Mouse (Mus musculus): ENCODE measurements around the gene Gm13290. TPM values are rescaled to one million over a fixed set of nuclear protein-coding genes. Genes with fewer than 3 reads are reported as not detected.
"Not testable (repeated sequence)": the region's sequence is repeated elsewhere in the genome, so short reads cannot be mapped to it uniquely, and the experiment has no call there.

Gm13290 gene
- total and polyA plus RNA-seq, 3 experiments = not detected

DNA sequence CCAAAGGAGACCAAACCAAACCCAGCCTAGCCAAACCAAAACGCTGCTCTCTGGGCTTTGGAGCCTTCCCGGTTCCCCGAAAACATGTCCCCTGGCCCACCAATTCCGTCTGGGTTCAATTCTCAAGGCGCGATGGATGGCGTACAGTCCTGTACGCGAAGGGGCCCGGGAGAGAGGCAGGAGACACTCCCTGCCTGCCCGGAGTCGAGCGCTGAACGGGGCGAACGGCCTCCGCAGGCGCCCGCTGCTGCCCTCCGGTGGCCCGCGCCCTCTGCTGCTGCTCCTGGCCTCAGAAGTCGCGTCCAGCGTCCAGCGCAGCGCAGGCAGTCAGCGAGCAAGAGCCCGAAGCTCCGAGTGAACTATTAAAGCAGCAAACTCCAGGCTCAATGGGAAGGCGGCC, 8.7 kb downstream of the Gm13290 start:
- H3K27ac ChIP-seq; H3K4me1 ChIP-seq (ENCODE audit: control insufficient read depth, insufficient read depth, low read length); intact Hi-C loops (cut with DNase I); H3K4me3 ChIP-seq; H3K79me2 ChIP-seq (replicated peaks; ENCODE audit: control insufficient read depth, insufficient read depth, low read length); H3K36me3 ChIP-seq (ENCODE audit: control insufficient read depth, insufficient read depth, low read length); H3K27me3 ChIP-seq (ENCODE audit: control insufficient read depth, insufficient read depth, low read length): not testable (repeated sequence)
- peak in 1 of 2 experiments; percentile 56 for DNase-seq
- peak; percentile 28; the same call in 1 of the 2 replicates for TF ChIP-seq CTCF (IDR thresholded peaks at IDR 0.05)
- 0% methylated on average over 11 of the region's 31 CpGs for WGBS
- peak overlapping the region; percentile 60 for H3K9ac ChIP-seq (ENCODE audit: low read depth, low read length)

DNA sequence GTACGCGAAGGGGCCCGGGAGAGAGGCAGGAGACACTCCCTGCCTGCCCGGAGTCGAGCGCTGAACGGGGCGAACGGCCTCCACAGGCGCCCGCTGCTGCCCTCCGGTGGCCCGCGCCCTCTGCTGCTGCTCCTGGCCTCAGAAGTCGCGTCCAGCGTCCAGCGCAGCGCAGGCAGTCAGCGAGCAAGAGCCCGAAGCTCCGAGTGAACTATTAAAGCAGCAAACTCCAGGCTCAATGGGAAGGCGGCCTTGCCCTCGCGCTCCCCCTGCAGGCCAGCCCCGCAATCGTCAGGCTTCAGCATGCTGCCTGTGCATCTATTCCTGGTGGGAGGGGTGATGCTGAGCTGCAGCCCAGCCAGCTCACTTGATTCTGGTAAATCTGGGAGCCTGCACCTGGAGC, 11.8 kb downstream of the Gm13290 start, which contains the start of gene Gm13276:
Gm13276 (plus strand) TSS at position 301 of the 400 bp plus-strand sequence.
- H3K27ac ChIP-seq; H3K9ac ChIP-seq (ENCODE audit: low read depth, low read length); H3K36me3 ChIP-seq (ENCODE audit: control insufficient read depth, insufficient read depth, low read length); H3K4me1 ChIP-seq (ENCODE audit: control insufficient read depth, insufficient read depth, low read length); H3K27me3 ChIP-seq (ENCODE audit: control insufficient read depth, insufficient read depth, low read length); H3K4me3 ChIP-seq; intact Hi-C loops (cut with DNase I); H3K79me2 ChIP-seq (replicated peaks; ENCODE audit: control insufficient read depth, insufficient read depth, low read length); DNase-seq: not testable (repeated sequence)
- no CpG with 5 or more reads among the region's 27 CpGs for WGBS

DNA sequence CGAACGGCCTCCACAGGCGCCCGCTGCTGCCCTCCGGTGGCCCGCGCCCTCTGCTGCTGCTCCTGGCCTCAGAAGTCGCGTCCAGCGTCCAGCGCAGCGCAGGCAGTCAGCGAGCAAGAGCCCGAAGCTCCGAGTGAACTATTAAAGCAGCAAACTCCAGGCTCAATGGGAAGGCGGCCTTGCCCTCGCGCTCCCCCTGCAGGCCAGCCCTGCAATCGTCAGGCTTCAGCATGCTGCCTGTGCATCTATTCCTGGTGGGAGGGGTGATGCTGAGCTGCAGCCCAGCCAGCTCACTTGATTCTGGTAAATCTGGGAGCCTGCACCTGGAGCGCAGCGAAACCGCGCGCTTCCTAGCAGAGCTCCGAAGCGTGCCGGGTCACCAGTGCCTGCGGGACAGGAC, 14.8 kb downstream of the Gm13290 start, which contains the start of gene Gm13277:
Gm13277 (plus strand) TSS at position 231 of the 400 bp plus-strand sequence.
- peak; percentile 52 for TF ChIP-seq CTCF (IDR thresholded peaks at IDR 0.05)
- WGBS = 0% methylated on average over 5 of the region's 28 CpGs
- H3K79me2 ChIP-seq (replicated peaks; ENCODE audit: control insufficient read depth, insufficient read depth, low read length); H3K27ac ChIP-seq; intact Hi-C loops (cut with DNase I); H3K27me3 ChIP-seq (ENCODE audit: control insufficient read depth, insufficient read depth, low read length); H3K36me3 ChIP-seq (ENCODE audit: control insufficient read depth, insufficient read depth, low read length); H3K4me1 ChIP-seq (ENCODE audit: control insufficient read depth, insufficient read depth, low read length); H3K4me3 ChIP-seq; H3K9ac ChIP-seq (ENCODE audit: low read depth, low read length): not testable (repeated sequence)
- peak; percentile 68 to 78 for DNase-seq

DNA sequence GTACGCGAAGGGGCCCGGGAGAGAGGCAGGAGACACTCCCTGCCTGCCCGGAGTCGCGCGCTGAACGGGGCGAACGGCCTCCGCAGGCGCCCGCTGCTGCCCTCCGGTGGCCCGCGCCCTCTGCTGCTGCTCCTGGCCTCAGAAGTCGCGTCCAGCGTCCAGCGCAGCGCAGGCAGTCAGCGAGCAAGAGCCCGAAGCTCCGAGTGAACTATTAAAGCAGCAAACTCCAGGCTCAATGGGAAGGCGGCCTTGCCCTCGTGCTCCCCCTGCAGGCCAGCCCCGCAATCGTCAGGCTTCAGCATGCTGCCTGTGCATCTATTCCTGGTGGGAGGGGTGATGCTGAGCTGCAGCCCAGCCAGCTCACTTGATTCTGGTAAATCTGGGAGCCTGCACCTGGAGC, 17.6 kb downstream of the Gm13290 start, which contains the start of gene Gm13278:
Gm13278 (plus strand) TSS at position 301 of the 400 bp plus-strand sequence.
- DNase-seq; H3K27me3 ChIP-seq (ENCODE audit: control insufficient read depth, insufficient read depth, low read length); H3K4me1 ChIP-seq (ENCODE audit: control insufficient read depth, insufficient read depth, low read length); H3K9ac ChIP-seq (ENCODE audit: low read depth, low read length); H3K27ac ChIP-seq; H3K4me3 ChIP-seq; H3K36me3 ChIP-seq (ENCODE audit: control insufficient read depth, insufficient read depth, low read length); H3K79me2 ChIP-seq (replicated peaks; ENCODE audit: control insufficient read depth, insufficient read depth, low read length); intact Hi-C loops (cut with DNase I): not testable (repeated sequence)
- WGBS = no CpG with 5 or more reads among the region's 28 CpGs

DNA sequence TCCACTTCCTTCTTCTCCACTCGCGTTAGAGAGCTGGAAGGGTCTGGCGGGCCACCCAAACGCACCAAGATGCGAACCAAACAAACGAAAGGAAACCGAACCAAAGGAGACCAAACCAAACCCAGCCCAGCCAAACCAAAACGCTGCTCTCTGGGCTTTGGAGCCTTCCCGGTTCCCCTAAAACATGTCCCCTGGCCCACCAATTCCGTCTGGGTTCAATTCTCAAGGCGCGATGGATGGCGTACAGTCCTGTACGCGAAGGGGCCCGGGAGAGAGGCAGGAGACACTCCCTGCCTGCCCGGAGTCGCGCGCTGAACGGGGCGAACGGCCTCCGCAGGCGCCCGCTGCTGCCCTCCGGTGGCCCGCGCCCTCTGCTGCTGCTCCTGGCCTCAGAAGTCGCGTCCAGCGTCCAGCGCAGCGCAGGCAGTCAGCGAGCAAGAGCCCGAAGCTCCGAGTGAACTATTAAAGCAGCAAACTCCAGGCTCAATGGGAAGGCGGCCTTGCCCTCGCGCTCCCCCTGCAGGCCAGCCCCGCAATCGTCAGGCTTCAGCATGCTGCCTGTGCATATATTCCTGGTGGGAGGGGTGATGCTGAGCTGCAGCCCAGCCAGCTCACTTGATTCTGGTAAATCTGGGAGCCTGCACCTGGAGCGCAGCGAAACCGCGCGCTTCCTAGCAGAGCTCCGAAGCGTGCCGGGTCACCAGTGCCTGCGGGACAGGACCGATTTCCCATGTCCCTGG, 20.5 kb downstream of the Gm13290 start, which contains the start of gene Gm13275:
Gm13275 (plus strand) TSS at position 552 of the 740 bp plus-strand sequence.
- H3K4me1 ChIP-seq (ENCODE audit: control insufficient read depth, insufficient read depth, low read length); H3K79me2 ChIP-seq (replicated peaks; ENCODE audit: control insufficient read depth, insufficient read depth, low read length); H3K9ac ChIP-seq (ENCODE audit: low read depth, low read length); intact Hi-C loops (cut with DNase I); H3K27me3 ChIP-seq (ENCODE audit: control insufficient read depth, insufficient read depth, low read length); H3K36me3 ChIP-seq (ENCODE audit: control insufficient read depth, insufficient read depth, low read length): not testable (repeated sequence)
- peak; percentile 73 to 89 for DNase-seq
- Histone ChIP-seq H3K27ac (peak within 1 kb of the TSS; percentile 10), H3K4me3 (peak within 1 kb of the TSS; percentile 16)
- TF ChIP-seq CTCF (IDR thresholded peaks at IDR 0.05) = peak; percentile 50
- under 1% methylated on average over 19 of the region's 52 CpGs for WGBS

DNA sequence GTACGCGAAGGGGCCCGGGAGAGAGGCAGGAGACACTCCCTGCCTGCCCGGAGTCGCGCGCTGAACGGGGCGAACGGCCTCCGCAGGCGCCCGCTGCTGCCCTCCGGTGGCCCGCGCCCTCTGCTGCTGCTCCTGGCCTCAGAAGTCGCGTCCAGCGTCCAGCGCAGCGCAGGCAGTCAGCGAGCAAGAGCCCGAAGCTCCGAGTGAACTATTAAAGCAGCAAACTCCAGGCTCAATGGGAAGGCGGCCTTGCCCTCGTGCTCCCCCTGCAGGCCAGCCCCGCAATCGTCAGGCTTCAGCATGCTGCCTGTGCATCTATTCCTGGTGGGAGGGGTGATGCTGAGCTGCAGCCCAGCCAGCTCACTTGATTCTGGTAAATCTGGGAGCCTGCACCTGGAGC, 23.5 kb downstream of the Gm13290 start, which contains the start of gene Gm13279:
Gm13279 (plus strand) TSS at position 301 of the 400 bp plus-strand sequence.
- DNase-seq; intact Hi-C loops (cut with DNase I); H3K4me1 ChIP-seq (ENCODE audit: control insufficient read depth, insufficient read depth, low read length); H3K4me3 ChIP-seq; H3K36me3 ChIP-seq (ENCODE audit: control insufficient read depth, insufficient read depth, low read length); H3K79me2 ChIP-seq (replicated peaks; ENCODE audit: control insufficient read depth, insufficient read depth, low read length); H3K27ac ChIP-seq; H3K27me3 ChIP-seq (ENCODE audit: control insufficient read depth, insufficient read depth, low read length); H3K9ac ChIP-seq (ENCODE audit: low read depth, low read length): not testable (repeated sequence)
- WGBS = no CpG with 5 or more reads among the region's 28 CpGs

DNA sequence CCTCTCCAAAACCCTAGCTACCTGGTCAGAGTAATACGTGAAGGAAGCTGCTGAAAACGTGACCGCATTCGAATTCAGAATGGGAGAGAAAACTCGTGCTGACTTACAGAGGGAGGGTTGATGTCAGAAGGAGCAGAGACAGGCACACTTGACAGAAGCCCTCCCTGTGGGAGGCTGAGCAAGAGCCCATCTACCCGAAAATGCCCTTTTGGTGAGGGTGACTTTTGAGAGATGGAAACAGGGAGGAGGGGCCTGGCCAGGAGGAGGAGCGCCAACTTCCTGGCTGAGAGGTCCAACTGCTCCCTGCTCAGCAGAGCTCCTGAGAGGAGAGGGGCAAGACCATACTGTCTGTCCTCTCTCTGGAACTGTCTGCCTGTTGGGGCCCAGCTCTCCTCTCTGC, 25.7 kb downstream of the Gm13290 start, which contains the start of gene Gm13285:
Gm13285 (plus strand) TSS at position 301 of the 400 bp plus-strand sequence.
- H3K4me3 ChIP-seq; H3K4me1 ChIP-seq (ENCODE audit: control insufficient read depth, insufficient read depth, low read length); H3K79me2 ChIP-seq (replicated peaks; ENCODE audit: control insufficient read depth, insufficient read depth, low read length); intact Hi-C loops (cut with DNase I); DNase-seq; H3K36me3 ChIP-seq (ENCODE audit: control insufficient read depth, insufficient read depth, low read length); H3K9ac ChIP-seq (ENCODE audit: low read depth, low read length); H3K27ac ChIP-seq; H3K27me3 ChIP-seq (ENCODE audit: control insufficient read depth, insufficient read depth, low read length): not testable (repeated sequence)
- WGBS = 12% methylated on average over 5 of the region's 7 CpGs

DNA sequence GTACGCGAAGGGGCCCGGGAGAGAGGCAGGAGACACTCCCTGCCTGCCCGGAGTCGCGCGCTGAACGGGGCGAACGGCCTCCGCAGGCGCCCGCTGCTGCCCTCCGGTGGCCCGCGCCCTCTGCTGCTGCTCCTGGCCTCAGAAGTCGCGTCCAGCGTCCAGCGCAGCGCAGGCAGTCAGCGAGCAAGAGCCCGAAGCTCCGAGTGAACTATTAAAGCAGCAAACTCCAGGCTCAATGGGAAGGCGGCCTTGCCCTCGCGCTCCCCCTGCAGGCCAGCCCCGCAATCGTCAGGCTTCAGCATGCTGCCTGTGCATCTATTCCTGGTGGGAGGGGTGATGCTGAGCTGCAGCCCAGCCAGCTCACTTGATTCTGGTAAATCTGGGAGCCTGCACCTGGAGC, 29.3 kb downstream of the Gm13290 start, which contains the start of gene Gm13287:
Gm13287 (plus strand) TSS at position 301 of the 400 bp plus-strand sequence.
- H3K79me2 ChIP-seq (replicated peaks; ENCODE audit: control insufficient read depth, insufficient read depth, low read length); H3K9ac ChIP-seq (ENCODE audit: low read depth, low read length); DNase-seq; H3K27ac ChIP-seq; H3K27me3 ChIP-seq (ENCODE audit: control insufficient read depth, insufficient read depth, low read length); intact Hi-C loops (cut with DNase I); H3K4me3 ChIP-seq; H3K36me3 ChIP-seq (ENCODE audit: control insufficient read depth, insufficient read depth, low read length); H3K4me1 ChIP-seq (ENCODE audit: control insufficient read depth, insufficient read depth, low read length): not testable (repeated sequence)
- WGBS = no CpG with 5 or more reads among the region's 29 CpGs

DNA sequence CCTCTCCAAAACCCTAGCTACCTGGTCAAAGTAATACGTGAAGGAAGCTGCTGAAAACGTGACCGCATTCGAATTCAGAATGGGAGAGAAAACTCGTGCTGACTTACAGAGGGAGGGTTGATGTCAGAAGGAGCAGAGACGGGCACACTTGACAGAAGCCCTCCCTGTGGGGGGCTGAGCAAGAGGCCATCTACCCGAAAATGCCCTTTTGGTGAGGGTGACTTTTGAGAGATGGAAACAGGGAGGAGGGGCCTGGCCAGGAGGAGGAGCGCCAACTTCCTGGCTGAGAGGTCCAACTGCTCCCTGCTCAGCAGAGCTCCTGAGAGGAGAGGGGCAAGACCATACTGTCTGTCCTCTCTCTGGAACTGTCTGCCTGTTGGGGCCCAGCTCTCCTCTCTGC, 31.6 kb downstream of the Gm13290 start, which contains the start of gene Gm13288:
Gm13288 (plus strand) TSS at position 301 of the 400 bp plus-strand sequence.
- WGBS = no CpG with 5 or more reads among the region's 8 CpGs
- not testable (repeated sequence) for H3K4me3 ChIP-seq

More for the DNA sequence above, 31.6 kb downstream of the Gm13290 start, which contains the start of gene Gm13288:
- H3K79me2 ChIP-seq (replicated peaks; ENCODE audit: control insufficient read depth, insufficient read depth, low read length); H3K27ac ChIP-seq; intact Hi-C loops (cut with DNase I); H3K4me1 ChIP-seq (ENCODE audit: control insufficient read depth, insufficient read depth, low read length); H3K36me3 ChIP-seq (ENCODE audit: control insufficient read depth, insufficient read depth, low read length); DNase-seq; H3K27me3 ChIP-seq (ENCODE audit: control insufficient read depth, insufficient read depth, low read length): not testable (repeated sequence)
- peak within 1 kb of the TSS; percentile 59; the same call in 1 of the 2 replicates for H3K9ac ChIP-seq (ENCODE audit: low read depth, low read length)
